Mouse (Mus musculus): ENCODE data around the gene Ctf2. TPM values are rescaled to one million over a fixed set of nuclear protein-coding genes. Genes with fewer than 3 reads are reported as not detected.
"Not testable (repeated sequence)": the region's sequence is repeated elsewhere in the genome, so short reads cannot be mapped to it uniquely, and the experiment has no call there.

The Ctf2 gene
- polyA plus RNA-seq, 1 experiment from 2014 or later: 0.26 TPM

- H3K27me3 ChIP-seq (replicated peaks): no peaks in the 10 kb centered on the region
- H3K4me3 ChIP-seq (replicated peaks): peak within 1 kb of the TSS; percentile 78
- 1% methylated on average over 89 of the region's 90 CpGs for WGBS
- H3K9me3 ChIP-seq: no peaks in the 10 kb centered on the region
- peak within 1 kb of the TSS; percentile 86 for H3K4me2 ChIP-seq
- H3K4me1 ChIP-seq: peaks cover 40% of the 10 kb centered on the region
- H3K9ac ChIP-seq: peak within 1 kb of the TSS; percentile 80
- peak; percentile 82 for ATAC-seq (ENCODE audit: insufficient read depth, low FRiP score, low read depth)
- peaks cover 13% of the 10 kb centered on the region; the same call in 1 of the 2 replicates for H3K36me3 ChIP-seq
- H3K27ac ChIP-seq: peak within 1 kb of the TSS; percentile 99
These were observed 23.5 kb downstream of the Ctf2 start, which contains the start of gene Bcl7c for GRCm38 (mm10) chr7:127708207-127709078. Gene Bcl7c (minus strand): TSS chr7:127708933.

- 3% methylated on average over 5 of the region's 5 CpGs for WGBS
- Histone ChIP-seq H3K27ac (peak overlapping the region; percentile 99), H3K4me3 (replicated peaks) (peak overlapping the region; percentile 78), H3K4me1 (peaks cover 36% of the 10 kb centered on the region), H3K4me2 (peak overlapping the region; percentile 86), H3K9me3 (no peaks in the 10 kb centered on the region), H3K36me3 (peaks cover 16% of the 10 kb centered on the region; the same call in 1 of the 2 replicates), H3K9ac (peak overlapping the region; percentile 80; the same call in 1 of the 2 replicates), H3K27me3 (replicated peaks) (no peaks in the 10 kb centered on the region)
- no peak; the same call in 1 of the 2 replicates for ATAC-seq (ENCODE audit: insufficient read depth, low FRiP score, low read depth)
These were observed 24.1 kb downstream of the Ctf2 start for GRCm38 (mm10) chr7:127707957-127708206.

- H3K4me1 ChIP-seq: peaks cover 30% of the 10 kb centered on the region
- peak overlapping the region; percentile 99 for H3K27ac ChIP-seq
- 0 out of 2 replicates have a peak, but pooled peaks have one; percentile 1 for ATAC-seq (ENCODE audit: insufficient read depth, low FRiP score, low read depth)
- 26% methylated on average over 22 of the region's 22 CpGs for WGBS
- H3K4me2 ChIP-seq: peak overlapping the region; percentile 86
- peak overlapping the region; percentile 78 for H3K4me3 ChIP-seq (replicated peaks)
- H3K9ac ChIP-seq: peak overlapping the region; percentile 80; the same call in 1 of the 2 replicates
- H3K9me3 ChIP-seq: no peaks in the 10 kb centered on the region
- H3K36me3 ChIP-seq: peaks cover 17% of the 10 kb centered on the region; the same call in 1 of the 2 replicates
- H3K27me3 ChIP-seq (replicated peaks): no peaks in the 10 kb centered on the region
These were observed 24.7 kb downstream of the Ctf2 start for GRCm38 (mm10) chr7:127707045-127707956.

GRCm38 (mm10) chr7:127705706-127706105 lies 26.3 kb downstream of the Ctf2 start:
- no peaks in the 10 kb centered on the region for H3K9me3 ChIP-seq
- no peak for ATAC-seq (ENCODE audit: insufficient read depth, low FRiP score, low read depth)
- no peak overlapping the region for H3K4me2 ChIP-seq
- no peak overlapping the region for H3K27ac ChIP-seq
- no peak overlapping the region for H3K9ac ChIP-seq
- H3K27me3 ChIP-seq (replicated peaks): no peaks in the 10 kb centered on the region
- no peak overlapping the region for H3K4me3 ChIP-seq (replicated peaks)
- peaks cover 17% of the 10 kb centered on the region; the same call in 1 of the 2 replicates for H3K36me3 ChIP-seq
- WGBS: 71% methylated on average over 4 of the region's 4 CpGs
- peaks cover 19% of the 10 kb centered on the region for H3K4me1 ChIP-seq

GRCm38 (mm10) chr7:127704598-127704997 lies 27.4 kb downstream of the Ctf2 start:
- Histone ChIP-seq H3K9me3 (no peaks in the 10 kb centered on the region), H3K27ac (no peak overlapping the region), H3K36me3 (peaks cover 17% of the 10 kb centered on the region; the same call in 1 of the 2 replicates)

GRCm38 (mm10) chr7:127703561-127704178 lies 28.3 kb downstream of the Ctf2 start:
- H3K4me3 ChIP-seq (replicated peaks): no peak overlapping the region
- H3K4me1 ChIP-seq: peaks cover 12% of the 10 kb centered on the region
- no peaks in the 10 kb centered on the region for H3K9me3 ChIP-seq
- H3K36me3 ChIP-seq: peaks cover 17% of the 10 kb centered on the region; the same call in 1 of the 2 replicates
- 87% methylated on average over 8 of the region's 8 CpGs for whole genome bisulfite sequencing
- H3K9ac ChIP-seq: no peak overlapping the region
- no peak overlapping the region for H3K4me2 ChIP-seq
- no peak for ATAC-seq (ENCODE audit: insufficient read depth, low FRiP score, low read depth)
- H3K27ac ChIP-seq: no peak overlapping the region
- no peaks in the 10 kb centered on the region for H3K27me3 ChIP-seq (replicated peaks)

More at GRCm38 (mm10) chr7:127704598-127704997, 27.4 kb downstream of the Ctf2 start:
- H3K27me3 ChIP-seq (replicated peaks): no peaks in the 10 kb centered on the region
- H3K4me1 ChIP-seq: peaks cover 19% of the 10 kb centered on the region
- no peak overlapping the region for H3K4me3 ChIP-seq (replicated peaks)
- 78% methylated on average over 6 of the region's 6 CpGs for WGBS
- ATAC-seq (ENCODE audit: insufficient read depth, low FRiP score, low read depth): no peak
- H3K4me2 ChIP-seq: no peak overlapping the region
- no peak overlapping the region for H3K9ac ChIP-seq

- no peak overlapping the region for H3K9ac ChIP-seq
- H3K27ac ChIP-seq: no peak overlapping the region
- no peaks in the 10 kb centered on the region for H3K4me1 ChIP-seq
- no peak for ATAC-seq (ENCODE audit: insufficient read depth, low FRiP score, low read depth)
- 69% methylated on average over 3 of the region's 3 CpGs for WGBS
- H3K36me3 ChIP-seq: 0 out of 2 replicates have a peak, but pooled peaks cover 8% of the 10 kb centered on the region
- no peak overlapping the region for H3K4me2 ChIP-seq
- H3K9me3 ChIP-seq: no peaks in the 10 kb centered on the region
- H3K4me3 ChIP-seq (replicated peaks): no peak overlapping the region
- no peaks in the 10 kb centered on the region for H3K27me3 ChIP-seq (replicated peaks)
These were observed 31.1 kb downstream of the Ctf2 start for GRCm38 (mm10) chr7:127700712-127701331.

- WGBS: 78% methylated on average over 6 of the region's 6 CpGs
These were observed 33.0 kb downstream of the Ctf2 start for GRCm38 (mm10) chr7:127698986-127699385.

GRCm38 (mm10) chr7:127693730-127694129 lies 38.2 kb downstream of the Ctf2 start:
- H3K9ac ChIP-seq; H3K4me1 ChIP-seq; H3K4me2 ChIP-seq; H3K4me3 ChIP-seq (replicated peaks); H3K27me3 ChIP-seq (replicated peaks); H3K27ac ChIP-seq; H3K36me3 ChIP-seq; ATAC-seq (ENCODE audit: insufficient read depth, low FRiP score, low read depth); H3K9me3 ChIP-seq: not testable (repeated sequence)
- WGBS: 86% methylated on average over 7 of the region's 7 CpGs

More at GRCm38 (mm10) chr7:127698986-127699385, 33.0 kb downstream of the Ctf2 start:
- H3K4me1 ChIP-seq: no peaks in the 10 kb centered on the region
- no peak overlapping the region for H3K9ac ChIP-seq
- 0 out of 2 replicates have a peak, but pooled peaks cover 3% of the 10 kb centered on the region for H3K36me3 ChIP-seq
- no peaks in the 10 kb centered on the region for H3K27me3 ChIP-seq (replicated peaks)
- no peak overlapping the region for H3K27ac ChIP-seq
- no peak overlapping the region for H3K4me3 ChIP-seq (replicated peaks)
- ATAC-seq (ENCODE audit: insufficient read depth, low FRiP score, low read depth): no peak
- no peaks in the 10 kb centered on the region for H3K9me3 ChIP-seq
- H3K4me2 ChIP-seq: no peak overlapping the region

- Histone ChIP-seq H3K9ac (no peak overlapping the region), H3K36me3 (no peaks in the 10 kb centered on the region), H3K4me2 (no peak overlapping the region), H3K27me3 (replicated peaks) (no peaks in the 10 kb centered on the region), H3K9me3 (no peaks in the 10 kb centered on the region), H3K4me1 (peaks cover 9% of the 10 kb centered on the region; the same call in 1 of the 2 replicates), H3K4me3 (replicated peaks) (no peak overlapping the region), H3K27ac (no peak overlapping the region)
- ATAC-seq (ENCODE audit: insufficient read depth, low FRiP score, low read depth): no peak
- 95% methylated on average over 8 of the region's 8 CpGs for WGBS
These were observed 38.7 kb downstream of the Ctf2 start for GRCm38 (mm10) chr7:127693290-127693689.
